Mouse (Mus musculus): ENCODE measurements around the gene Lhx1.

DNA sequence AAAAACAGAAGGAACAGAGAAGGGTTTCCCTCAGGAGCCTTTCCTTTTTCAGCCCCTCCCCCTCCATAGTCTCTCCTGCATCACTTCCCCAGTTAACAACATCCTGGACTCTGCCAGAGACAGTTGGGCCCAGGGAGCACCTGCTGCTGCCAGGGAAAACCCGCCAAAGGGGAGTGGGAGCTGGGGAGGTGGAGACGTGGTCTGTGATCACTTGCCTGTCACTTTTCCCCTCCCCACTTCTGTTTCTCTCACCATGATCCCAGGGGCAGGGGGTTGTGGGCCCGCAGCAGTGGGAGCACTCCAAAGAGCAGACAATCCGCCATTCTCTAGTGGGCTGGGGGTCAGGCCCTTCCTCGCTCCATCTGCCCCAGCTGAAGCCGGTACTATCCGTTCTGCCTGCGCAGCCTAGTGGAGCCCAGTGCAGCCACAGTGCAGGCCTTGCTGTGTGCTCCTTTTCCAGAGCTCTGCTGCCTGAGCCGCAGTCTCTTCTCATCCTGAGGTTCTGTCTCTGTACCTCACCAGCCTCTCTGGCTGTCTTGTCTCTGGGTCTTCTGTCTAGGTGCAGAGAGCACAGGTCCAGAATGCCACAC is 37.5 kb upstream of the Lhx1 start:
- TF ChIP-seq POLR2A (IDR thresholded peaks at IDR 0.05; ENCODE audit: extremely low read depth, insufficient read depth, low read length) (no peak), CTCF (IDR thresholded peaks at IDR 0.05; ENCODE audit: low read depth, low read length) (no peak)

Data from liver, adult 2 months (tissue).